Mouse (Mus musculus) cerebral cortex, adult 2 months (tissue): ENCODE results near the gene Upp2.

Experiments used
- WGBS: fragments of 180-500 bp; shearing (Covaris S2); methylation state at CpG from one replicate; pipeline ENCODE4 v1.1.7; 2018; 5-methylcytosine and 5-hydroxymethylcytosine counted together

Upp2 gene

DNA sequence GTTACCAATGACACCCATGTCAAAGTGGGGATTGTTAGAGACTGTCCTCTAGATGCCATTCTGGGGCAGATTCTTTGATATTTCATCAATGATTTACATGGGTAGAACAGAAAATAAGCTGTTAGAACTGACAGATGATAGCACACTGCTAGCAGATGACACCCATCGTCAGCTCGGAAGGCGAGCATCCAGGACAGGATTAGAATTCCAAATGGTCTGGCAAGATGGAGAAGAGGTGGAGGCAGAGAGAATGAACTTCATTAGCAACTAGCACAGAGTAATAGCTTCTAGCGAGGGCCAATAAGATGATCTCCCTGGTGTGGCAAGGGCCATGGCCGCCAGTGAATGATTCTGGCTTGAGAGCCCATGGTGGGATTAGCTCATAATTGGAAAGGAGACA lies 48.7 kb downstream of the Upp2 start:
- WGBS = 66% methylated on average over 5 of the region's 5 CpGs

DNA sequence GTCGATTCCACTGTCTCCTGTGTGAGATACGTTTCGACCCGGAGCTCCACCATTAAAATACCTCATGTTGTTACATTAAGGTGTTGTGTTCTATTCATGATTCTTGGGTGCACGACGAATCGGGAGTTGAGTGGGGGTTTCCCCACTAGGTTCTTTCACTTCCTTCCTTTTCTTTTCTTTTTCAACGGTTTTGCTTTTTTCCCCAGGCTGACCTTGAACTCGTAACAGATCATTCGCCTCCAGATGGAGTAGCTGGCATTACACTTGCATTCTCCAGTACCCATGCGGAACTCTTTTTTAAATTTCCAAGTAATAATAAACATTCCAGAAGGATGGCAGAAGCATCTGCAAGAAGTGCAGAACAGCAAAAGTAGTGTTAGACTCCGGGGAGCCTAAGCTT lies 58.1 kb downstream of the Upp2 start:
- WGBS = 85% methylated on average over 12 of the region's 12 CpGs

DNA sequence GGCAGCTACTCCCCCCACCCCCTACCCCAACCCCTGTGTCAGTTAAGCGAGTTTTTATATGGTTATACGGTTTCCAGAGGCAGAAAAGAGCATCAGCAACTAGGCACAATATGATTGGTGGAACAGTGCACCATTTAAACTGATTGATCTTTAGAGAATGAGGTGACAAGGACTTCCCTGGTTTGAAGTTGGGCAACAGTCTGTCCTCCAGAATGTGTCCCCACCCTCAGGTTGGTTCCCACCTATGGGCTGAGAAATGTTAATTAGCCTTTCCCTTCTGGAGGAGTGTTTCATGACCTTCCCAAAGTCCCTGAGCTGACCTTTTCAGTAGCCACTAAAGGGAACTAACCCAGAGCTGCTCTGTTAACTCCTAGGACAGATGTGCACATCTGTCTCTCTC lies 58.6 kb downstream of the Upp2 start:
- 76% methylated on average over 2 of the region's 2 CpGs for WGBS

DNA sequence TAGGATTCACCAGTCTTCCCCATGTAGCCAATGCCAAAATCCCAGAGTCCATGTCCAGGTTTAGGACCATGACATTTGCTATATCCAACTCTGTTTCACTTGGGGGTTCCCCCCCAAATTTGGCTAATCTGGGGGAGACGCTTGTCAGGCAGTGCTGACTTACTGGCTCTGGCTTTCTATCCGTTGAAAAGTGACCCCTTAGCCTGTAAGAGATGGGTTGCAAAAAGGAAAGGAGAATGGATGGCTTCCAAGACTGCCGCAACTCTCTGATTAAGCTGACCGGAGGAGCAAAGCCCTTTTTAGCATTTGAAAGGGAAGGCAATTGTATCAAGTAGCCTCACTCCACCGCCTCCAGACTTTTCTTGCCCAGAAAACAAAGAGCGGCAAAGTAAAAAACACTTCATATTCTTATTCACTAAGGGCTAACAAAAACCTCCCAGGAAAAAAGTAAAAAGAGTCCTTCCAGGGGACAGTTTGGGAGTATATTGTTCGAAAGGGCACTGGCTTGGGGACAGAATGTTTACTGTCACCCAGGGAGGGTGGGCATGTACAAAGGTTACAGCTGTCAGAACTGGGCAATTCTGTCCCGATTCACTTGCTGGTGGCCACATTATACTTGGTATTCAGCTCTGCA lies 59.2 kb downstream of the Upp2 start:
- WGBS = 55% methylated on average over 8 of the region's 8 CpGs

DNA sequence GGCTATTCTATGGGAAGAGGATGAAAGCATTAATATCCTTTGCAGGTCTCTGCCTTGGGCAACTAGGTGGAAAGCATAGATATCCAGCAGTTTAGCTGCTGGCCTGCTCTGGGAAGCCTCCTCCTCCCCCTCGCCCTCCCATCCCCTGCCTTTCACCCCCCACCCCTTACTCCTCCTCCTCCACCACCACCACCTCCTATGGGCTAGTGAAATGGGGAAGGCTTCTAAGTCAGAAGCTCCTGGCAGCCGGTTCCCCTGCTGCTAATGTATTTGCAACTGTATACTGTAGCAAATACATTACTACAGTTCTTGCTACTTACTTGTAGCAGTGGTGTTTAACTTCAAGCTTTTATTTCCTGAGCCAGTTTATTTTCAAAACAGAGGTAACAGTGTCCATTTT lies 60.9 kb downstream of the Upp2 start:
- 81% methylated on average over 2 of the region's 2 CpGs for WGBS

DNA sequence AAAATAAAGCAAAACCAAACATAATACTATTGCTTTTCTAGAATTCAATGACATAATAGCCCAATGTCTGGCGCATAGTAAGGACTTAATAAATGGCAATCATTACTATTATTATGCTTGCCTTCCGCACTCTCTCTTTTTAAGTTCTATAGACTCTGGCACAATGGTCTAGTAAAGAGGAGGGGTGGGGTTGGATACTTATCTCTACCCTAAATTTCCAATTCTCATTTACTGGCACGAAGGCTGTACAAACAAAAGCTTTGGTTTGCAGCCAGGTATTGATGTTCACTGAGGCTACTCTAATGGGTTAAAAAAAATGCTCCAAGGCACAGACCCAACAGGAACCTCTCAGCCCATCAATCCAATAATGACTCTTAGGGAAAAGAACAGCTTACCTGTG lies 61.9 kb downstream of the Upp2 start:
- WGBS = 78% methylated on average over 3 of the region's 3 CpGs

DNA sequence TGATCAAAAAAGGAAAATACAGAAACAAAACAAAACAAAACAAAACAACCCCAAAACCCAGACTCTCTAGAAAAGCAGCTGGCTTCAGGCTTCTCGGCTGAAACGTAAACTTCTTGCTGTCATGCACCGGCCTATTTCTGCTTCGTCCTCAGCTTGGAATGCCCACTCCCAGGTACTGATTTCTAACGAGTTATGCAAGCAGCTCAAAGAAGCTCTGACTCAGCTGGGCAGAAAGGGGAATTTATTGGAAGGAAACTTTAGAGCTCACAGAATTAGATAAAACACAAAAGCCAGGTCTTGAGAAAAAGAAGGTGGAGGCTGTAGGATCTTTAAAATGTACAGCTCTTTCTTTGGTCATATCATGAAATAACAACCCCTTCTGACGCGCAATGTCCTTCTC lies 62.3 kb downstream of the Upp2 start:
- WGBS = 53% methylated on average over 7 of the region's 7 CpGs

DNA sequence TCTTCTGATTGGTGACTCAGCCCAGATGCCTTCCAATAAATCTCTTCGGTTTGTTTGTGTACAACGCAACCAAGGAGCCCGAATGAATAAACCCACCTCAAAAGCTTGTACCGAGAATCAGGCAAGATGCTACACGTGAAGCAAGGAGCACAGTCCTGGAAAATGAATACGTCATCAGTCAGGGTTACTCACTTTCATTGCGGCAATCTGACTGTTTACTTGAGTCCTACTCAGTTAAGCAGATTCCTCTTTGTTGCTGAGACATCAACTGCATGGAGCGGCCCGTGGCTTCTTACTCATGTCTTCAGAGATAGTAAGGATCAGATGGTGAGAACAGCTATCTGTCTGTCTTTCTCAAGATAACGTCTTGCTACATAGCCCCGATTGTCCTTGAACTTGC lies 66.7 kb downstream of the Upp2 start:
- WGBS = 97% methylated on average over 11 of the region's 11 CpGs

DNA sequence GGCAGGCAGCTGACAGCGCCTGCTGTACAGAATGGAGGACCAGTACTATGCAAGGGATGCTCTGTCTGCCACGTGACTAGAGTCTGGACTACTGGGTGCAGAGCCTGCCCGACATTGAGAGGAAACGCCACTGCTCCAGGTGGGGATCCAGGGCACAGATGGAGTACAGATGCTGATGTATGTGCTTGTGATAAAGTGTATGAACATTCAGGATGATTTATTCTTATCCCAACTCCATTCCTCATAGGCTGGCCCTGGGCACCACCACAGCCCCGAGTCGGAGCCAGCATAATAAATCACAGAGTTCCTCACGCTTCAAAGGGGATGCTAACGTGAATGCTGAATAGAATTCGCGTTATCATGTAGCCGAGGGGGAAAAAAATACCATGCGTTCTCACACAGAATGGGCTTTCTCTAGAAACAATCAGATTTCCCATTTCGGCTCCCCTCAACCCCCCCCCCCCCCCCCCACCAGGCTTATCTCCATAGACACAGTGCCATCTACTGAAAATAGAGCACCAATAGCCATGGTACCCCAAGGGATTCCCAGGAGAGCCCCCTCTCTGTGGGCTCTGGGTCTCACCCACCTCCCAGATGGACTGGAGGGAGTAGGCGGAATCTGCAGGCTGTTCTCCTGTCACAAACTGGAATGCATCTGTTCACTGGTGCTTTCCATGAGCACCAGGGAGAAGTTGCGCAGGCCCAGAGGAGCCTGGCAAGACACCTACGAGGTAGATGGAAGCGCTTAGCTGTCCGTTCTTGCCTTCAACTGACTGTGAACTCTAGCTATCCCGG lies 74.9 kb downstream of the Upp2 start:
- 36% methylated on average over 19 of the region's 19 CpGs for WGBS

DNA sequence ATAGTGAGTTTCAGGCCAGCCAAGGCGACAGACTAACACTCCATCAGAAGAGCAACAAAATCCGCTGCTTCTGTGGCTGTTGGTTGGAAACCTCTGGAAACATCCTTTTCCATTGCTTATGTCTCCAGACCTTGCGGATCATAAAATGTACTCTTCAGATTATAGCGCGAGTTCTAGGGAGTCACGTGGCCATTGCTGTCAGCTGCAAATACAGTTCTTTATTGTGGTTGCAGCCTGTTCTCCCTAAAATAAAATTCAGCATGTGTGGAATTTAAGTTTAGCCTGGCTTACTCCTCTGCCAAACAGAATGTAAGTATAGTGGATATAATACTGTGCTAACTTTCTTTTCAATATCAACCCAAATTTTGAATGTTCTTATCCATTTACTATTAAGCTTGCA lies 78.6 kb downstream of the Upp2 start:
- 58% methylated on average over 6 of the region's 6 CpGs for WGBS

DNA sequence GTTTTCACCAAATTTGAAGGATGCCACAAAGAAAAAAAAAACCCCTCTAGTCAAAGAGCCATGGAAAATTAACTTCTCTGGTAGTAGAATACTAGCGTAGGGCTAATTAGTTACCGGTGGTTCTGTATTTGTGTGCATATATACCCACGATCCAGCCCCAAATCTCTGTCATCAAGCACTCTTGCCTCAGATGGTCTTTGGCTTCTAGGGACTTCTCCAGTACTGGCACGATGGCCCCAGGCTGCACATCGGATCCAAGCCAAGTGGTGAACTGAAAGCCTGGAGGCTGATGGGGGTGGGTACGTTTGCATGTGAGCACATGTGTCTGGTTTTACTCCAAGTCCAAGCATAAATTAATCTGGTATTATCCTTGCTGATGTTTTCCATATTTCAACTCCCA lies 88.1 kb downstream of the Upp2 start:
- WGBS = 82% methylated on average over 6 of the region's 6 CpGs

DNA sequence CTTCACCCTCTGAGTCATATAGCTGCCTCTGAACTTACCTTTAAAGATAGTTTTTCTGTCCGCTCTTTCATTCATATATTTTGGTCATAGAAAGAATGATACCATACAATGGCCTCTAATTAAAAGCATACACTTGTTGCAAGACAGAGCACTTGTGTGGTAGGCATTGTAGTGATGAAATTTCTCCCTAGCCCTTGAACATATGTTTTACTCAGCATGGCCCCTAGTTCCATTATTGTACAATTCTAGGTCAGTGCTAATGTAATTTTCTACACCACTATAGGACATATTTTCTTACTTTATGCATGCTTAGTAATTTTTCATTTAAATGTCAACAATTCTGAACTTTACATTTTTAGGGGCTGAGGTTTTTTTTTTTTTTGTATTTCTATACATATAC lies 89.9 kb downstream of the Upp2 start:
- WGBS = 91% methylated on average over 1 of the region's 1 CpGs

DNA sequence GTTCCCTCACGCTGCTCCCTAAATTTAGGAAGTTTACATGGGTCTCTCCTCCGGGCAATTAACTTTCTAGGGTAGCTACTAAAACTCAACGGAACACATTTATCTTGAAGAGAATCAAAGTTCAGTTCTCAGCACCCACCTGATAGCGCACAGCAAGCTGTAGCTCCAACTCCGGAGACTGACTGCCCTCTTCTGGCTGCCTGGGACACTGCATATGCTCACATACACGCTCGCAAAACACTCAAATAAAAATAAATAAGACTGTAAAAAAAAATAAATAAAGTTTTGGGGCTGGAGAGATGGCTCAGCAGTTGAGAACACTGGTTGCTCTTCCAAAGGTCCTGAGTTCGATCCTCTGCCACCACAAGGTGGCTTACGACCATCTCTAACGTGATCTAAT lies 90.8 kb downstream of the Upp2 start:
- 95% methylated on average over 10 of the region's 10 CpGs for WGBS

DNA sequence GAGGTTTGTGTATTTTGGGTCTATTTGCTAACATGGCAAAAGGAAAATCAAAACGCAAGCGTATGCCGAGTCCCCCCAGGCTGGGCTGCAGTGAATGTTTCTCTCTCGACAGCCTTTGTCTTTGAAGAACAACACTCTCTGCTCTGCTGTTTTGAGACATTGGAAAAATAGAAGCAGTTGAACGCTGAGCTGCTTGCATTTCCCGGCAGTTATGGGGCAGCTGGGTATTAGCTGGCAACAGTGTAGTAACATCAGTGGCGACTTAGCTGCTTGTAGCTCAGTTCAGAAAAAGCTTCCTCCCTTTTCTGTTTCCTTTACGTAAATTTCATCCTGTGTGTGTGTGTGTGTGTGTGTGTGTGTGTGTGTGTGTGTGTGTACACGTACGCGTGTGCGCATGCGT lies 93.5 kb downstream of the Upp2 start:
- WGBS = 60% methylated on average over 13 of the region's 13 CpGs

DNA sequence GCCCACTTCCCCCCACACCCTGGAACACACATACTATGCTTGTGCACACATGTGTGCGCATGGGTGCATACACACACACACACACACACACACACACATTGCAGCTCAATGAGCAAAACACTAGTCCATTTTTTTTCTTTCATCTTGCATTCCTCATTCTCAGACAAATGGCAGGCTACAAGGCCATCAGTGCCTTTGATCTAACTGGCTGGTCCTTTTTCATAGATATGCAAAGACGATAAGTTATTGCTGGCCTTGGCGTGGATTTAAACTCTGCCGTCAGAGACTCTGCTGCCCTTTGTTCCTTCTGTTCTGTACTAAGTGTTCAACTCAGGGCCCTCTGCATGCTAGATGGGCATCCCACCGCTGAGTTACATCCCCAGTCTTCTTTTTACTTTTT lies 94.0 kb downstream of the Upp2 start:
- 86% methylated on average over 5 of the region's 5 CpGs for WGBS

DNA sequence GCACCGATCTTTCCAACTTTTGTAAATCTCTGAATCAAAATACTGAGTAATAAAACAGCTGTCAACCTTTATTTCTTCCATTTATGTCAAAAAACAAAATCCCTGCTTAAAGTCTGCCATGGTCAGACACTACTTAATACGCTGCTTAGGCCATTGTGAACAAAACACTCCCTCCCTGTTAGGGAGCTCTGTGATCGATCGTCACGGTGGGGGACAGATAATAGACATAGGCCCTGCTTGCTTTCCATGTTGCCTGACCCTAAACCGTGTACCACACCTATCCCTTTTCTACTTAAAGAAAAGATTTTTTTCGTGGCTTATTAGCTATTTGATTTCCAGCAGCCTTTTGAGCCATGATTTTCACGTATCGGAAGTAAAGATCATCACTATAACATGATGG lies 95.6 kb downstream of the Upp2 start:
- 90% methylated on average over 9 of the region's 9 CpGs for WGBS

DNA sequence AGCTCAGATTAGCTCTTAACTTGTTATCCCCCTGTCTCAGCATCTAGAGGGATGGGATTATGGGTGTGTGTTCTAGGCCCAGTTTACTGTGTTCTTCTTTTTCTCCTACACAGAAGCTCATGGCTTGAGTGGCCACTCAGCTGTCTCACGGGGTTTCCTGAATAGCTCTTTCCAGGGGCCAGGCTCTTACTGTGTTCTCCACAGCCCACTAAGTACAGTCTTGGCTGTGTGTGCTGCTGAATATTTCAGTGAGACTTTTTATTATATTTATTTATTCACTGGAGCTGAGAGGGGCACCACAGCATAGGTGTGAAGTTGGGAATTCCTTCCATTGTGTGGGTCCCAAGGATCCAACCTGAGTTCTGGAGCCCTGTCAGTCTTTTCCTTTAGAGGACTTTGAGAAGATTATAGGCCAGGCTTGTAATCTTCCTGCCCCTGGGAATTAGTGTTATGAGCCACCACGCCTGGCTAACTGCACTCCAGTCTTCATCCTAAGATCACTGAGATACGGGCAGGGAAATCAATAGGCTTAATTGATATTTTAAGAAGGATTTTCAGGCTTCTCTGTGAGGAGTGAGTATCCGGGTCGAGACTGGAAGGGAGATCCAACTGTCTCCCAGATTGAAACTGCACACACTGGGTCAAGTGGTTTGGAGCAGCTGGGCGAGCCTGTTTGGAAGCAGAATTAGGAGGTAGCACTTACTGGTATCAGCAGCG lies 96.5 kb downstream of the Upp2 start:
- 91% methylated on average over 7 of the region's 7 CpGs for WGBS

DNA sequence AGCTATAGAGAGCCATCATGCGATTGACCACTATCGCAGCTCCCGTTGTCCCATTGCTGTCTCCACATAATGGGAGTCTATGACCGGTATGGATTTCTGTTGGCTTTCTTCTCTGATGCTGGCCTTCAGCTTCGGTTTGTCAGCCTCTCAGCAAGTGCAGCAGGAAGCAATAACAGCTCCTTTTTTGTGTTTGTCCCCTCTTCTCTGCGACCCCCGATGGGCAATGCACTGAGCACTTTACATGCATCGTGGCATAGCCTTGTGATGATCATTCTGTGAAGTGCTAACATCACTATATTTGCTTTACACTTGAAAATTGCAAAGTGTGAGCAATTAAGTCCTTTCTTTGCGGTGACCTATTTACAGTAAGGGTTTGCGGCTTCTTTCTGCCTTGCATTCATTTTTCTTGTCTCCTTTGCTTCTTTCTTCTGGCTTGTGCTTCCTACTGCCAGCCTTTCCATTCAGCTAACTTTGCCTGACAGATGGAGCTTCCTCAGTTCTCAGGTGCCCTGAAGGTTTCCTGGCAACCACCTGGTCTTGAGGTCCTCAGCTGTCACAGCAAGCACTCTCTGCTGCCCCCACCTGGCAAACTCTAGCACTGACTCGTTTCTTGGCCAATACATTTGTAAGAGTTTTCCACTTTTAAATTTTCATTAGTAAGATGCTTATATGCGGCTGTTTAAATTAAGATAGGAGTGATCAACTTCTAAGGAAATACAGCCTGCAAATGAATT lies 98.2 kb downstream of the Upp2 start:
- 66% methylated on average over 12 of the region's 12 CpGs for WGBS

DNA sequence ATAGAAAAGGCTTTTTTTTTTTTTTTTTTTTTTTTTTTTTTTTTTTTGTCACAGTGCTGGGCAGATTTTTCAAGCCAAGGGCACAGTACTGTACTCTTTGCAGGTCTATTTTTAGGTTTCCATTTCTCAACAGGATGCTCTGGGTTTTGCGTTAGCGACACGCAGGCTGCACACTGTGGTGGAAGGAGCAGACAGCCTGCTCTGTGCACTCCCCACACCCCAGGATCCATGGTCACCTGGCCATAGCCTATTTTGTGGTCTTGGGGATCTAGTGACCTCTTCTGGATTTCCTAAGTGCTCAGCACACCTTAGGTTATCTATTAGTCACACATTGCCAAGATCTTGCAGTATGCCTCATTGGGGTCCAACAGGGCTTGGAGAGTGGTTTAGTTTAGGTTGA lies 100.2 kb downstream of the Upp2 start:
- 49% methylated on average over 3 of the region's 3 CpGs for WGBS

DNA sequence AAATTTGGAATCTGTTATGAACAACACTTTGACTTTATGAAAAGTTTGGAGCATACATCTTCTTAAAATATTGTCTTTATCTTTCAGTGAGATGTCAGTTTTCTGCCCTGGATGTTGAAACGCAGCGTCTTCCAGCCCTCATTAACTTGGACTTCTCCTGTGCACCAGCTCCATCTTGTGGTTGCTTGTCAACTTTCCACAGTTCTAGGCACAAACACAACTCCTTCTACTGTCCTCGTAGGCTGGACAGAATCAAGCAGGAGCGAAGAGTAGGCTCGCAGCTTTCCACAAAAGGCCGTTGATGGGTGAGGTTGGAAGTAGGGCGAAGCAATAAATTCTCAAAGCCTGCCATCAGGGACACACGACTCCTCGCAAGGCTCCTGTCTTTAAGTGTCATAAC lies 100.9 kb downstream of the Upp2 start:
- 36% methylated on average over 9 of the region's 9 CpGs for WGBS

DNA sequence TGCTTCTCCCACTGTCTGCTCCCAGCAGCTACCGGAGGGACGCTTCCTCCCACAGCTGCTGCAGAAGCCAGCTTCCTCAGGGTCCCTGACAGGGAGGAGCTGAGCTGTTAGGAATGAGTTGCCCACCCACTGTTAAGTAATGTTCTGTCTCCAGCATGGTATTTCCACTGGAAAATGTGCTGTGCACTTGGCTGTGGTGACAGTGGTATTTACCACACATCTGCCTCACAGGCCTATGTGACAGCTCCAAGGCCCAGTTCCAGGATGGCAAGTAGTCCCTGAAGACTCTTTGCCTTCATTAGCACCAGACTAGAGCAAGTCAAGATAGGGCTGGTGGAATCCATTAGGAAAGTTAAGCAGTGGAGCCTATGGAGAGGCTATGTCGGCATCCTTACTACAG lies 102.0 kb downstream of the Upp2 start:
- 65% methylated on average over 3 of the region's 3 CpGs for WGBS

DNA sequence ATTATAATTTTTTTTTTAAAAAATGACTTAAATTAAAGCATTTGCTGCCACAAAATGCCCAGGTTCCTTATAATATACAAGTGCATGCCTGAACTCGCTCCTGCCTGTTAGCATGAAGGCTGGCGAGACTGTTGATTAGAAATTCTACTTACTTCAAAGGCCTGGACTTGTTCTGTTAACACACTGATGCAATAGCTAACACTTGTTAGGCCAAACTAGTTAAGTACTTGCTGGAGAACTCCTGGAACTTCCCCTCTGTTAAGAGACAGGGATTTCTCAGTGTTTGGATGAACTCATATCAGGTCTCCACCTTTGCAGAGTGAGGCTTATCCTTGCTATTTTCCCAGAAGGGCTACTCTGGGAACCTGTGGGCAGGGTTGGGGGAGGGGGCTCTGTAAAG lies 105.4 kb downstream of the Upp2 start:
- WGBS = 96% methylated on average over 2 of the region's 2 CpGs
